Mouse (Mus musculus) C2C12 (cell line): ENCODE results near the gene Entpd1.

Experiments
- CEBPB ChIP-seq: IDR thresholded peaks from one replicate; pipeline ENCODE4 v1.6.1; 2011; ENCODE audit warnings: low read depth, mild to moderate bottlenecking, control low read depth, moderate library complexity
- CTCF ChIP-seq: IDR thresholded peaks from one replicate; pipeline ENCODE4 v1.5.1; 2011; ENCODE audit not compliant: control insufficient read depth, insufficient read depth, insufficient read length
- MAX ChIP-seq: IDR thresholded peaks from one replicate; pipeline ENCODE4 v1.6.1; 2011; ENCODE audit warnings: mild to moderate bottlenecking, control low read depth
- MYOD1 ChIP-seq: IDR thresholded peaks from one replicate; pipeline ENCODE4 v1.6.1; 2011; ENCODE audit warnings: low read depth; ENCODE audit not compliant: control insufficient read depth, insufficient read length
- MYOG ChIP-seq: IDR thresholded peaks from one replicate; pipeline ENCODE4 v1.6.1; 2011; ENCODE audit not compliant: control insufficient read depth, insufficient read length; ENCODE audit errors: extremely low read depth
- USF1 ChIP-seq: IDR thresholded peaks from one replicate; pipeline ENCODE4 v1.6.1; 2011; ENCODE audit warnings: low read depth, mild to moderate bottlenecking, control low read depth, moderate library complexity

DNA sequence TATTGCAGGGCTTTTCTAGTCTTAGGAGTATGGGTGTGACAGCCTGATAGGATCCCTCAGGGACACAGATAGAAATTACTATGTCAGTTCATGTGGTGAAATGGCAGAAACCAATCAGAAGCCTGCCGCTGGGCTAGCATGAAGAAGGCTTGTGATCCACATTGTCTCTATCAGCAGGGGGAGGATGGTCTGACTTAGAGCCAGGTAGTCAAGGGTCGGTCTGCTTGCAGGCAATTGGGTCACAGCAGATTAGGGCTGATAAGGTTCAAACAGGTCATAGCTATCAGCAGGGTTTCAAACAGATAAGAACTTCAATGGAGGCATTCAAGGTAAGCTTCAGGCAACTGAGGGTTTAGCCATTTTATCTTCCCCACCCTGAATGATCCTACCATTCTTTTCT lies 31.3 kb upstream of the Entpd1 start:
- TF ChIP-seq CTCF (no peak), MYOG (no peak), MYOD1 (no peak), USF1 (no peak), MAX (no peak), CEBPB (no peak)
